Mouse (Mus musculus): ENCODE measurements around the gene Cntnap1.
A peak's percentile ranks its signal among the peaks of the same experiment; 100 is the strongest.

The Cntnap1 gene

DNA sequence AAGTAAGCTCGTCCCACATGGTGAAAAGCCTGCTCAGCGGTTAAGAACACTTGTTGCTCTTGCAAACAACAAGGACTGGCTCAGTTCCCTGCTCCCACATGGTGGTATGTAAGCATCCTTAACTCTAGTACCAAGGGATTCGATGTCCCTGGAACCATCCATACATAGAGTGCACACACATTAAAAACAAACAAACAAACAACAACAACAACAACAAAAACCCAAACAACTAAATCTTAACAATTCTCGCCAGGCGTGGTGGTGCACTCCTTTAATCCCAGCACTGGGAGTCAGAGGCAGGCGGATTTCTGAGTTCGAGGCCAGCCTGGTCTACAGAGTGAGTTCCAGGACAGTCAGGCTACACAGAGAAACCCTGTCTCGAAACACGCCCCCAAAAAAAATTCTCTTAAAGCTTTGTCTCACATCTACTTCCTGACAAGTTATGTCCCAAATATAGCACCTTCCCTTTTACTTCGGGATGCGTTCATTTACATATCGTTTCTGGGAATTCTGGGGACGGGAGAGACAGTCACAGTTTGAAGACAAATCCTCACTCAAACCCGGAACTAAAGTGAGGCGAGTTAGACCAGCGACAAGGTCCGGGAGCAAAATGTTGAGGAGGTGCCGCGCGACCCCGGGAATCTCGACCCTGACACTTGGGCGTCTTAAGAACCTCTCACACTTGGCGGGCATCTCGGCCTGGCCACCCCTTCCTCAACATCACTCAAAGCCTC lies 55.2 kb downstream of the Cntnap1 start:
- DNase-seq: no peak

DNA sequence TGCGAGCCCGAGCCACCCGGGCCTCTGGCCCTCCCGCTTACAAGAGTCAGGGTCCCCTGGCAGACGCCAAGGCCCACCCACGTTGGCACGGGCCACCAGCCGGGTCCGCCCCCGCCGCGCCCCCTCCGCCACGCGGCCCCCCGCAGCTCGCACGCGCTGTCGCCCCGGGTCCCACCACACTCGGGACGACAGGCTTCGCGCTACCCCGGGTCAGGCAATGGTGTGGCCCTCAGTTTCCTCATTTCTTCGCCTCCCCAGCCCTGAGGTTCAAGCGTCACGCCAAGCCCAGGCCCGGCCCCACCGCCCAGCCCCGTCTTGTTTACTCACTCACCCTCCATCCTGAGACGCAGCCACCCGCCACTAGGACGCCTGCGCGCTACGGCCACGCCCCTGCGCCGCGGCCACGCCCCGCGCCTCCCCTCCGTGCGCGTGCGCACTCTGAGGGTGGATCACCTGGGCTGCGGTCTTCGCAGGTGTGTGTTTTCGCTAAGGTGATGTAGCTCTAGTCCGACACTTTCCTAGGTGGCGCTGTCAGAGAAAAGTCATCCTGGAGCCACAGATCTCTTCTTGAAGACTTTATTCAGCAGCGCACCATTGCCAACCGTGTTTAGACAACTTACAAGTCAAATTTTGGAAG lies 55.9 kb downstream of the Cntnap1 start, which contains the start of gene Ezh1:
TSS of gene Ezh1 (minus strand) at position 399 of the 637 bp plus-strand sequence.
- peak; percentile 95 for DNase-seq

DNA sequence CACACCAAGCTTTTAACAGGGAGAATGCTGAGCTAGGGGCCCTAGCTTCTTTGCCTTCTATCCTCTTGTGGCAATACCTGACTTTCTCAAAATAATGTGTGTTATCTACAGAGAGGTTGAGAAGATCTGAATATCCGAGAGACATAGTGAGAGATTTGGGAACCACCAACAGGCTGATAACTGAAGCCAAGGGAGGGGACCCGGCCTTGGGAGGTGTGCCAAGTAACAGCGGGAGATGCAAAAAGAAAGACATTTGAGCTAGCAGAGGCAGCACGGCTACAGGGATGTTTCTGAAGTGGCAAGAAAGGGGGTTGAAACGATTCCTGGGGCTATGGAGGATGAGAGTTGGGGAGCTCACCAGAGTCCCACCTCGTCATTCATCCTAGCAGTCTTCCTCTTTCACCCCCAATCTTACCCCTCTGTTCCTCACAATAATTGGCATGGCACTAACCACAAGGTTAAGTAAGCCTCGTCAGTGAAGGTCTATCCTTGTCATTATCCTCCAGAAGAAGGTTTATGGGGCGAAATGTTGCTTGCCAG lies 59.1 kb downstream of the Cntnap1 start:
- peak; percentile 61 for DNase-seq

- peak; percentile 56 for DNase-seq
These were observed 59.8 kb downstream of the Cntnap1 start for GRCm38 (mm10) chr11:101230061-101230511.

DNA sequence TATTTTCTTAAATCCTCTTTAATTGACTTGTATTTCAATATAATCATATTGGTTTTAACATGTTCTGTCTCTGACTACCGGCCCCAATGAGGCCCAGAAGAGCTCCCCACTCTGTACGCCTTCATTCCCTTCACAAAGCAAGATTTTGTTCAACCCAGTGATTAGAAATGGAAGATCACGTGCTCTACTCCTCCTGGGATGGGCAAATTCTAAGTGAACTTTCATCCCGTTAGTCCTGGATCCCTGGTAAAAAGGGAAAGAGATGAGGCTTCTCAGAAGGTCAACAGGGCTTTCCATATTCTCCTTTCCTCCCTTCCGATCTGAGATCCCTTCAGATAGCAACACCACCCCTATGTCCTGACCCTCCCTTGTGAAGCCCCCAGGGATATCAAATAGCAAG lies 60.2 kb downstream of the Cntnap1 start:
- no peak for DNase-seq

- peak; percentile 79 for DNase-seq
These were observed 60.9 kb downstream of the Cntnap1 start for GRCm38 (mm10) chr11:101230991-101231871.

GRCm38 (mm10) chr11:101232010-101232839 lies 61.9 kb downstream of the Cntnap1 start:
- DNase-seq: peak; percentile 61

GRCm38 (mm10) chr11:101233240-101233639 lies 62.9 kb downstream of the Cntnap1 start:
- DNase-seq: no peak

DNA sequence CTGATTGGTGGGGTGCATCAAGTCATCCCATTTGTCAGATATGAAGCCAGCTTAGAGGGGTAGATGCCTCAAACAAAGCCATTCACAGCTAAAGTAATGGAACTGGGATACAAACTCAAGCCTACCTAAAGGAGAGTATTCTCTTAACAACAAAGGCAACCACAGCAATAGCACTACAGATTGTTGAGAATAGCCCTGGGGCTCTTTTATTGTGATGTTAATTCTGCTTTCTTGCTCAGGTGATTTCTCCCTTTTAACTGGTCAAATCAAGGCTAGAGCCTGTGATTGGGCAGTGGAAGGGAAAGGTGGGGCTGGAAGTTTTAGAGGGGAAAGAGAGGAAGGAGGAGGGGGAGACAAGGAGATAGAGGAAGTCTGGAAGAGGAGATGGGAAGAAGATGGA lies 63.8 kb downstream of the Cntnap1 start:
- no peak for DNase-seq

- DNase-seq: no peak
These were observed 65.1 kb downstream of the Cntnap1 start for GRCm38 (mm10) chr11:101235429-101235828.

DNA sequence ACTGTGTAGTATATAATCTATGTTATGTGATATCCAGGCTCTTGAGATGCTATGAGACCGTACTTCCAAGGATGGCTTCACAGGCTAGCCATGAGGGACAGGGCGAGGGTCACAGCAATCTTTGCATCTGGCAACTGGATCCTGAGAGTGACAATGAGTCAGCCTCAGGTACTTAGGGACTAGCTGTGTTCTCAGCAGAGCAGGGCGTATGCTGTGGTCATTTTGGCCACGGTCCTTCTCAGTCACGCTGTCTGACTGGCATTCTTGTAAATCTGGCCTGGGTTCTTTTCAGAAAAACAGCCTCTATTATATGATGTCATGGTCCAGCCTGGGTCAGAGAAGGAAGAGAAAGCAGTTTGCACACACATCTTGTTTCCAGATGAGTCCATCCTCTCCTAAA lies 66.5 kb downstream of the Cntnap1 start:
- DNase-seq: no peak

- peak; percentile 54 for DNase-seq
These were observed 67.8 kb downstream of the Cntnap1 start for GRCm38 (mm10) chr11:101238071-101238647.

Measured in kidney, postnatal 10 days (tissue).